35 mouse cellular contexts compared by ENCODE assay signal in the genomic region with DNA sequence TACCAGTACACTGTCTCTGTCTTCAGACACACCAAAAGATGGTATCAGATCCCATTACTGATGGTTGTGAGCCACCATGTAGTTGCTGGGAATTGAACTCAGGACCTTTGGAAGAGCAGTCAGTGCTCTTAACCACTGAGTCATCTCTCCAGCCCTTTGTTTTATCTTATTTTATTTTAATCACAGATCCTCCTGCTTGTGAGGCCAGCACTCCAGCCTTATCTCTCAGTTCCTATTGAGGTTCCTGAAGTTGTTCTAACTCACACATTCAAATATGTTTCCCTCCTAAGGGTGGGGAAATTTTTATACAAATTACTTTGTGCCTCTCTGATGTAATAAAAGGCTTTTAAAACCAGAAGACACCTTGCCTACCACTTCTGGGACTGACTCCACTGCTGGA. TPM values are rescaled to one million over a fixed set of nuclear protein-coding genes. Genes with fewer than 3 reads are reported as not detected.
"Had no signal": no experiment of that assay in that cellular context is flagged by ENCODE, and none has a peak within 500 bp of the region (broad histone marks: within the 10 kb centered on the region; RNA-seq: fewer than 3 reads in every experiment).

No protein-coding gene starts in this region.

- ATAC-seq: liver, embryonic 12.5 days; liver, postnatal 0 days; lung, postnatal 0 days; midbrain, embryonic 13.5 days; midbrain, embryonic 15.5 days; midbrain, embryonic 16.5 days had no signal

- H3K27me3 ChIP-seq: limb, embryonic 12.5 days; limb, embryonic 13.5 days; limb, embryonic 15.5 days; liver, embryonic 12.5 days; liver, embryonic 13.5 days; liver, embryonic 15.5 days; lung, embryonic 15.5 days; midbrain, embryonic 12.5 days; midbrain, embryonic 13.5 days; midbrain, embryonic 15.5 days; neural tube, embryonic 12.5 days had no signal

- H3K9ac ChIP-seq: limb, embryonic 12.5 days; limb, embryonic 13.5 days; limb, embryonic 15.5 days; liver, embryonic 12.5 days; liver, embryonic 13.5 days; liver, embryonic 14.5 days; liver, embryonic 15.5 days; liver, postnatal 0 days; lung, embryonic 14.5 days; lung, embryonic 15.5 days; midbrain, embryonic 12.5 days; midbrain, embryonic 13.5 days; midbrain, embryonic 15.5 days; neural tube, embryonic 12.5 days had no signal

- H3K9me3 ChIP-seq: limb, embryonic 10.5 days; limb, embryonic 12.5 days; limb, embryonic 13.5 days; limb, embryonic 15.5 days; liver, embryonic 12.5 days; liver, embryonic 13.5 days; liver, embryonic 15.5 days; lung, embryonic 15.5 days; megakaryocyte, embryonic 14.5 days; midbrain, embryonic 10.5 days; midbrain, embryonic 12.5 days; midbrain, embryonic 13.5 days; midbrain, embryonic 15.5 days; neural tube, embryonic 12.5 days had no signal

- H3K4me1 ChIP-seq: limb, embryonic 13.5 days; limb, embryonic 15.5 days; liver, embryonic 13.5 days; liver, embryonic 15.5 days; midbrain, embryonic 13.5 days; midbrain, embryonic 15.5 days; neural tube, embryonic 12.5 days had no signal

- H3K27ac ChIP-seq: limb, embryonic 10.5 days; limb, embryonic 12.5 days; limb, embryonic 13.5 days; limb, embryonic 15.5 days; liver, embryonic 12.5 days; liver, embryonic 13.5 days; liver, embryonic 14.5 days; liver, embryonic 15.5 days; lung, embryonic 15.5 days; macrophage; midbrain, embryonic 12.5 days; midbrain, embryonic 13.5 days; midbrain, embryonic 15.5 days; neural tube, embryonic 12.5 days had no signal

- H3K4me3 ChIP-seq: limb, embryonic 10.5 days; limb, embryonic 12.5 days; limb, embryonic 13.5 days; limb, embryonic 15.5 days; liver, embryonic 12.5 days; liver, embryonic 13.5 days; liver, embryonic 15.5 days; lung, embryonic 15.5 days; megakaryocyte, embryonic 14.5 days; midbrain, embryonic 10.5 days; midbrain, embryonic 12.5 days; midbrain, embryonic 13.5 days; midbrain, embryonic 15.5 days; myocyte; neural tube, embryonic 12.5 days had no signal

- DNase-seq: left cerebral cortex, postnatal 4 days; liver; liver, embryonic 13.5 days; liver, postnatal 0 days; lung, adult 18-20 months; lung, adult 2 months; lung, embryonic 14.5 days; lung, postnatal 10 days; lung, postnatal 14 days; lung, postnatal 36 days; lung, postnatal 4 days; midbrain, embryonic 14.5 days had no signal

- H3K36me3 ChIP-seq: liver, embryonic 12.5 days; liver, embryonic 13.5 days; liver, embryonic 15.5 days; lung, embryonic 15.5 days; midbrain, embryonic 15.5 days had no signal

- H3K4me2 ChIP-seq: limb, embryonic 12.5 days; limb, embryonic 13.5 days; limb, embryonic 15.5 days; liver, embryonic 11.5 days; liver, embryonic 12.5 days; liver, embryonic 13.5 days; liver, embryonic 15.5 days; lung, embryonic 14.5 days; lung, embryonic 15.5 days; midbrain, embryonic 11.5 days; midbrain, embryonic 12.5 days; midbrain, embryonic 13.5 days; midbrain, embryonic 15.5 days; neural tube, embryonic 12.5 days had no signal

RNA-seq across cellular contexts. Expression of a gene that starts 50.8 kb away (rescaled TPM):
- total RNA-seq: megakaryocyte progenitor cell, adult 5-6 weeks; megakaryocyte-erythroid progenitor cell, adult 5-6 weeks; monocyte, adult 5-6 weeks had no signal
